Mouse (Mus musculus): ENCODE results near the gene Cav2.

GRCm38 (mm10) chr6:17241013-17241412 is 40.0 kb upstream of the Cav2 start:
- no peak for TF ChIP-seq CTCF (conservative IDR thresholded peaks at IDR 0.05; ENCODE audit: insufficient read depth, insufficient read length, low read depth, low read length)
- TF ChIP-seq POLR2A (IDR thresholded peaks at IDR 0.05; ENCODE audit: low read depth, low read length): no peak

All from kidney, adult 2 months (tissue).